Mouse (Mus musculus): ENCODE data around the gene Cdc20. TPM values are rescaled to one million over a fixed set of nuclear protein-coding genes. Genes with fewer than 3 reads are reported as not detected.

Cdc20 gene
- polyA plus RNA-seq, 1 experiment from 2014 or later = 87.8 TPM

GRCm38 (mm10) chr4:118425374-118425773, 11.8 kb downstream of the Cdc20 start:
- Histone ChIP-seq H3K4me2 (ENCODE audit: low read length) (no peak overlapping the region), H3K4me1 (replicated peaks; ENCODE audit: control insufficient read depth, insufficient read depth, low read length) (peaks cover 18% of the 10 kb centered on the region), H3K36me3 (ENCODE audit: control insufficient read depth, insufficient read depth) (peaks cover 8% of the 10 kb centered on the region), H3K9ac (replicated peaks; ENCODE audit: low read depth, low read length) (no peak overlapping the region), H3K9me3 (ENCODE audit: control insufficient read depth, low read length) (no peaks in the 10 kb centered on the region), H3K4me3 (replicated peaks; ENCODE audit: low read length) (no peak overlapping the region), H3K27me3 (replicated peaks; ENCODE audit: control insufficient read depth, insufficient read depth, low read length) (no peaks in the 10 kb centered on the region), H3K27ac (ENCODE audit: low read length) (no peak overlapping the region)
- WGBS = 88% methylated on average over 1 of the region's 1 CpGs
- no peak for ATAC-seq

GRCm38 (mm10) chr4:118424541-118425160, 12.5 kb downstream of the Cdc20 start:
- peaks cover 12% of the 10 kb centered on the region for H3K36me3 ChIP-seq (ENCODE audit: control insufficient read depth, insufficient read depth)
- H3K4me3 ChIP-seq (replicated peaks; ENCODE audit: low read length) = no peak overlapping the region
- no peak overlapping the region for H3K9ac ChIP-seq (replicated peaks; ENCODE audit: low read depth, low read length)
- no peak overlapping the region for H3K4me2 ChIP-seq (ENCODE audit: low read length)
- no peak overlapping the region for H3K27ac ChIP-seq (ENCODE audit: low read length)
- ATAC-seq = no peak
- no peaks in the 10 kb centered on the region for H3K9me3 ChIP-seq (ENCODE audit: control insufficient read depth, low read length)
- WGBS = 86% methylated on average over 4 of the region's 4 CpGs
- peaks cover 18% of the 10 kb centered on the region for H3K4me1 ChIP-seq (replicated peaks; ENCODE audit: control insufficient read depth, insufficient read depth, low read length)
- H3K27me3 ChIP-seq (replicated peaks; ENCODE audit: control insufficient read depth, insufficient read depth, low read length) = no peaks in the 10 kb centered on the region

GRCm38 (mm10) chr4:118421384-118421783, 15.8 kb downstream of the Cdc20 start:
- no peak for ATAC-seq
- Histone ChIP-seq H3K27me3 (replicated peaks; ENCODE audit: control insufficient read depth, insufficient read depth, low read length) (no peaks in the 10 kb centered on the region), H3K9me3 (ENCODE audit: control insufficient read depth, low read length) (no peaks in the 10 kb centered on the region), H3K4me1 (replicated peaks; ENCODE audit: control insufficient read depth, insufficient read depth, low read length) (no peaks in the 10 kb centered on the region), H3K4me2 (ENCODE audit: low read length) (no peak overlapping the region), H3K9ac (replicated peaks; ENCODE audit: low read depth, low read length) (no peak overlapping the region), H3K27ac (ENCODE audit: low read length) (no peak overlapping the region), H3K36me3 (ENCODE audit: control insufficient read depth, insufficient read depth) (peaks cover 27% of the 10 kb centered on the region), H3K4me3 (replicated peaks; ENCODE audit: low read length) (no peak overlapping the region)
- WGBS = 94% methylated on average over 3 of the region's 3 CpGs

GRCm38 (mm10) chr4:118417112-118417797, 19.9 kb downstream of the Cdc20 start:
- H3K4me3 ChIP-seq (replicated peaks; ENCODE audit: low read length) = no peak overlapping the region
- H3K36me3 ChIP-seq (ENCODE audit: control insufficient read depth, insufficient read depth) = peaks cover 56% of the 10 kb centered on the region
- H3K9me3 ChIP-seq (ENCODE audit: control insufficient read depth, low read length) = no peaks in the 10 kb centered on the region
- H3K27me3 ChIP-seq (replicated peaks; ENCODE audit: control insufficient read depth, insufficient read depth, low read length) = no peaks in the 10 kb centered on the region
- ATAC-seq = no peak
- 83% methylated on average over 13 of the region's 13 CpGs for WGBS
- no peak overlapping the region for H3K9ac ChIP-seq (replicated peaks; ENCODE audit: low read depth, low read length)
- H3K4me2 ChIP-seq (ENCODE audit: low read length) = no peak overlapping the region
- H3K4me1 ChIP-seq (replicated peaks; ENCODE audit: control insufficient read depth, insufficient read depth, low read length) = no peaks in the 10 kb centered on the region
- H3K27ac ChIP-seq (ENCODE audit: low read length) = no peak overlapping the region

- Histone ChIP-seq H3K27ac (ENCODE audit: low read length) (no peak overlapping the region), H3K9me3 (ENCODE audit: control insufficient read depth, low read length) (no peaks in the 10 kb centered on the region), H3K36me3 (ENCODE audit: control insufficient read depth, insufficient read depth) (peaks cover 53% of the 10 kb centered on the region), H3K27me3 (replicated peaks; ENCODE audit: control insufficient read depth, insufficient read depth, low read length) (no peaks in the 10 kb centered on the region), H3K4me2 (ENCODE audit: low read length) (no peak overlapping the region), H3K4me1 (replicated peaks; ENCODE audit: control insufficient read depth, insufficient read depth, low read length) (no peaks in the 10 kb centered on the region), H3K4me3 (replicated peaks; ENCODE audit: low read length) (no peak overlapping the region), H3K9ac (replicated peaks; ENCODE audit: low read depth, low read length) (no peak overlapping the region)
- ATAC-seq = no peak
- WGBS = 98% methylated on average over 5 of the region's 5 CpGs
Observed at GRCm38 (mm10) chr4:118416329-118416728, 20.8 kb downstream of the Cdc20 start.

GRCm38 (mm10) chr4:118415779-118416178, 21.4 kb downstream of the Cdc20 start:
- Histone ChIP-seq H3K9ac (replicated peaks; ENCODE audit: low read depth, low read length) (no peak overlapping the region), H3K36me3 (ENCODE audit: control insufficient read depth, insufficient read depth) (peaks cover 50% of the 10 kb centered on the region), H3K4me2 (ENCODE audit: low read length) (no peak overlapping the region), H3K4me3 (replicated peaks; ENCODE audit: low read length) (no peak overlapping the region), H3K27me3 (replicated peaks; ENCODE audit: control insufficient read depth, insufficient read depth, low read length) (no peaks in the 10 kb centered on the region), H3K9me3 (ENCODE audit: control insufficient read depth, low read length) (no peaks in the 10 kb centered on the region), H3K27ac (ENCODE audit: low read length) (no peak overlapping the region), H3K4me1 (replicated peaks; ENCODE audit: control insufficient read depth, insufficient read depth, low read length) (no peaks in the 10 kb centered on the region)
- no peak for ATAC-seq
- WGBS = 88% methylated on average over 2 of the region's 2 CpGs

GRCm38 (mm10) chr4:118413553-118413952, 23.6 kb downstream of the Cdc20 start:
- H3K27ac ChIP-seq (ENCODE audit: low read length) = no peak overlapping the region
- H3K4me2 ChIP-seq (ENCODE audit: low read length) = no peak overlapping the region
- WGBS = 96% methylated on average over 5 of the region's 5 CpGs
- H3K27me3 ChIP-seq (replicated peaks; ENCODE audit: control insufficient read depth, insufficient read depth, low read length) = no peaks in the 10 kb centered on the region
- H3K36me3 ChIP-seq (ENCODE audit: control insufficient read depth, insufficient read depth) = peaks cover 40% of the 10 kb centered on the region
- H3K4me3 ChIP-seq (replicated peaks; ENCODE audit: low read length) = no peak overlapping the region
- H3K9ac ChIP-seq (replicated peaks; ENCODE audit: low read depth, low read length) = no peak overlapping the region
- no peak for ATAC-seq
- H3K4me1 ChIP-seq (replicated peaks; ENCODE audit: control insufficient read depth, insufficient read depth, low read length) = peaks cover 9% of the 10 kb centered on the region
- H3K9me3 ChIP-seq (ENCODE audit: control insufficient read depth, low read length) = no peaks in the 10 kb centered on the region

GRCm38 (mm10) chr4:118410871-118411270, 26.3 kb downstream of the Cdc20 start:
- Histone ChIP-seq H3K4me2 (ENCODE audit: low read length) (no peak overlapping the region), H3K9ac (replicated peaks; ENCODE audit: low read depth, low read length) (no peak overlapping the region), H3K36me3 (ENCODE audit: control insufficient read depth, insufficient read depth) (peaks cover 29% of the 10 kb centered on the region), H3K4me1 (replicated peaks; ENCODE audit: control insufficient read depth, insufficient read depth, low read length) (peaks cover 17% of the 10 kb centered on the region), H3K9me3 (ENCODE audit: control insufficient read depth, low read length) (no peaks in the 10 kb centered on the region), H3K27ac (ENCODE audit: low read length) (no peak overlapping the region), H3K27me3 (replicated peaks; ENCODE audit: control insufficient read depth, insufficient read depth, low read length) (no peaks in the 10 kb centered on the region), H3K4me3 (replicated peaks; ENCODE audit: low read length) (no peak overlapping the region)
- no peak for ATAC-seq
- 94% methylated on average over 5 of the region's 5 CpGs for WGBS

- H3K9me3 ChIP-seq (ENCODE audit: control insufficient read depth, low read length) = no peaks in the 10 kb centered on the region
- H3K27me3 ChIP-seq (replicated peaks; ENCODE audit: control insufficient read depth, insufficient read depth, low read length) = no peaks in the 10 kb centered on the region
- under 1% methylated on average over 53 of the region's 53 CpGs for WGBS
- peak within 1 kb of the TSS; percentile 92 for H3K9ac ChIP-seq (replicated peaks; ENCODE audit: low read depth, low read length)
- H3K36me3 ChIP-seq (ENCODE audit: control insufficient read depth, insufficient read depth) = peaks cover 17% of the 10 kb centered on the region
- H3K4me3 ChIP-seq (replicated peaks; ENCODE audit: low read length) = peak within 1 kb of the TSS; percentile 95
- H3K27ac ChIP-seq (ENCODE audit: low read length) = peak within 1 kb of the TSS; percentile 35
- peak within 1 kb of the TSS; percentile 82 for H3K4me2 ChIP-seq (ENCODE audit: low read length)
- peaks cover 17% of the 10 kb centered on the region for H3K4me1 ChIP-seq (replicated peaks; ENCODE audit: control insufficient read depth, insufficient read depth, low read length)
- peak; percentile 96 for ATAC-seq
Observed at GRCm38 (mm10) chr4:118409142-118409900, 27.8 kb downstream of the Cdc20 start, which contains the start of the genes Szt2 and Med8. Szt2 (minus strand) TSS chr4:118409273. Med8 (plus strand) TSS chr4:118409337.

Data from forebrain, embryonic 16.5 days (tissue).